In the genomic region with DNA sequence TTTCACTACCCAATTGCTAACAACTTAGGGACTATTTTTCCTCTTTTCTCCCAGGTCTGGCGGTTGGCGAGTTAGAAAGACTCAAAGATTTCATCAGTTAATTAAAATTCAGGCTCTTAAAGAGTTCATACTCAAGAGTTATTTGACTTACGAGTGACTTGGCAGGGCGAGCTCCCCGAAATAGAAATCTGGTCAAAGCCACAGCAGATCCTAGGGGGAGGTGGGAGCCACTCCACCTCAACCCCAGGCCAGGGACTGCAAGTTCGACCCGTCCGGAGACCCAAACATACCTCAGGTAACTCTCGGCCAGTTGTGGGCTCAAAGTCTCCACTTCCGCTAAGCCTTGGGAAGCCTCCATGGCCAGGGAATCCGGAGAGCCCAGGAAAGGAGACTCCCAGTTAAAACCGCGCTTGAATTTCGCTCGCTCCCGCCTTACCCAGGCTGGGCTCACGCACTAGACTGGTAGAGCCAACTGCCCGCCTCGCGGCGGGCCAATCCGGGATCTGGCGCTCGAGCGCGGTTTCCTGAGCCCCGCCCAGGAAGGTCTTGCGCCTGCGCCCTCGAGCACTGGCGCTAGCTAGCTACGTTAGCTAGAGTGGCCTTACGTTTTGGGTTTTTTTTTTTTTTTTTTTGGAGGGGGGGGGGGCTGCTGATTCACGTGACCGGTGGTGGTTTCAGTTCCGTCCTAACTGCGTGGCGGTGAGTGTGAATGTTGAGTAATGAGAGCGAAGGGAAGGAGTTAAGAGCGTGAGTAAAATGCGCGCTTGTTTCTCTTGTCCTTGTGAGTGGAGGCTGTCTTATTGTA, we compare ENCODE assay signal across 8 mouse cellular contexts. TPM values are rescaled to one million over a fixed set of nuclear protein-coding genes. Genes with fewer than 3 reads are reported as not detected.
A peak's percentile ranks its signal among the peaks of the same experiment; 100 is the strongest.
DNase-seq lines count a peak whose midpoint lies in the region; ATAC-seq and TF ChIP-seq lines count a peak whose summit lies in the region.

A gene (minus strand): TSS at position 474 of the 805 bp plus-strand sequence.

- peaks cover 3% of the 10 kb centered on the region; the same call in 1 of the 2 replicates for H3K36me3 ChIP-seq in heart, embryonic 12.5 days
- H3K36me3 ChIP-seq in kidney, postnatal 0 days (ENCODE audit: insufficient read depth, low read length): no peaks in the 10 kb centered on the region
- peaks cover 3% of the 10 kb centered on the region; the same call in 1 of the 2 replicates for H3K36me3 ChIP-seq in liver, embryonic 11.5 days (ENCODE audit: control insufficient read depth, insufficient read depth, low read length)
- H3K36me3 ChIP-seq in stomach, embryonic 14.5 days (ENCODE audit: control insufficient read depth, insufficient read depth, low read length): no peaks in the 10 kb centered on the region

- peak; percentile 88 to 90 for DNase-seq in B cell, adult 2 months
- DNase-seq in brain, adult 2 months (ENCODE audit: low read depth, low spot score): peak; percentile 96
- DNase-seq in kidney, postnatal 0 days (ENCODE audit: low spot score): peak; percentile 92
- DNase-seq in liver, embryonic 11.5 days (ENCODE audit: low spot score): peak; percentile 78
- DNase-seq in naive thymus-derived CD4-positive, alpha-beta T cell, adult 2 months (ENCODE audit: low read depth): peak; percentile 95

- H3K27ac ChIP-seq in heart, embryonic 12.5 days (ENCODE audit: poor library complexity, severe bottlenecking): peak within 1 kb of the TSS; percentile 76
- H3K27ac ChIP-seq in kidney, postnatal 0 days: peak within 1 kb of the TSS; percentile 70
- H3K27ac ChIP-seq in liver, embryonic 11.5 days (ENCODE audit: low read depth, low read length): peak within 1 kb of the TSS; percentile 79
- peak within 1 kb of the TSS; percentile 61; the same call in 1 of the 2 replicates for H3K27ac ChIP-seq in stomach, embryonic 14.5 days (ENCODE audit: low read length)

- H3K4me2 ChIP-seq in heart, embryonic 12.5 days: peak within 1 kb of the TSS; percentile 63
- peak within 1 kb of the TSS; percentile 52 for H3K4me2 ChIP-seq in kidney, postnatal 0 days (ENCODE audit: low read length)
- peak within 1 kb of the TSS; percentile 59 for H3K4me2 ChIP-seq in liver, embryonic 11.5 days
- peak within 1 kb of the TSS; percentile 33 for H3K4me2 ChIP-seq in stomach, embryonic 14.5 days (replicated peaks; ENCODE audit: low read depth, low read length)

- TF ChIP-seq CTCF in kidney, postnatal 0 days (IDR thresholded peaks at IDR 0.05; ENCODE audit: low read depth): no peak; the same call in 1 of the 2 replicates

- H3K4me3 ChIP-seq in heart, embryonic 12.5 days: peak within 1 kb of the TSS; percentile 64
- H3K4me3 ChIP-seq in kidney, postnatal 0 days (replicated peaks; ENCODE audit: low read depth, low read length): peak within 1 kb of the TSS; percentile 47
- H3K4me3 ChIP-seq in liver, embryonic 11.5 days (ENCODE audit: low read depth, low read length): peak within 1 kb of the TSS; percentile 61
- H3K4me3 ChIP-seq in stomach, embryonic 14.5 days (ENCODE audit: low read depth, low read length): peak within 1 kb of the TSS; percentile 45

- peaks cover 3% of the 10 kb centered on the region; the same call in 1 of the 2 replicates for H3K9me3 ChIP-seq in heart, embryonic 12.5 days (replicated peaks)
- H3K9me3 ChIP-seq in kidney, postnatal 0 days (replicated peaks; ENCODE audit: low read length): no peaks in the 10 kb centered on the region
- no peaks in the 10 kb centered on the region for H3K9me3 ChIP-seq in liver, embryonic 11.5 days (ENCODE audit: control insufficient read depth, low read length)
- no peaks in the 10 kb centered on the region for H3K9me3 ChIP-seq in stomach, embryonic 14.5 days (ENCODE audit: control insufficient read depth, low read depth, low read length)

- H3K4me1 ChIP-seq in heart, embryonic 12.5 days (replicated peaks): no peaks in the 10 kb centered on the region
- H3K4me1 ChIP-seq in kidney, postnatal 0 days (replicated peaks; ENCODE audit: insufficient read depth, low read length): no peaks in the 10 kb centered on the region
- H3K4me1 ChIP-seq in liver, embryonic 11.5 days (replicated peaks; ENCODE audit: control insufficient read depth, insufficient read depth, low read length): no peaks in the 10 kb centered on the region
- H3K4me1 ChIP-seq in stomach, embryonic 14.5 days (ENCODE audit: control insufficient read depth, insufficient read depth, low read length): no peaks in the 10 kb centered on the region

- no peaks in the 10 kb centered on the region for H3K27me3 ChIP-seq in heart, embryonic 12.5 days (replicated peaks)
- H3K27me3 ChIP-seq in kidney, postnatal 0 days (ENCODE audit: insufficient read depth, low read length): no peaks in the 10 kb centered on the region
- H3K27me3 ChIP-seq in liver, embryonic 11.5 days (replicated peaks; ENCODE audit: control insufficient read depth, insufficient read depth, low read length): no peaks in the 10 kb centered on the region
- no peaks in the 10 kb centered on the region for H3K27me3 ChIP-seq in stomach, embryonic 14.5 days (ENCODE audit: control insufficient read depth, insufficient read depth, low read length)

- peak; percentile 100 for ATAC-seq in erythroblast, adult 5-6 weeks (replicated peaks; ENCODE audit: low FRiP score, poor library complexity, severe bottlenecking)
- peak; percentile 98 for ATAC-seq in heart, embryonic 12.5 days (ENCODE audit: insufficient number of reproducible peaks, low FRiP score)
- ATAC-seq in kidney, postnatal 0 days (replicated peaks; ENCODE audit: low FRiP score, low read depth): peak; percentile 99
- ATAC-seq in liver, embryonic 11.5 days (replicated peaks; ENCODE audit: low FRiP score): peak; percentile 99
- ATAC-seq in stomach, embryonic 14.5 days (ENCODE audit: insufficient number of reproducible peaks, insufficient read depth, low FRiP score, low read depth): peak; percentile 99

- WGBS in heart, embryonic 12.5 days: 12% methylated on average over 42 of the region's 42 CpGs
- 17% methylated on average over 42 of the region's 42 CpGs for WGBS in kidney, postnatal 0 days
- 7% methylated on average over 42 of the region's 42 CpGs for WGBS in liver, embryonic 11.5 days
- WGBS in stomach, embryonic 14.5 days: 15% methylated on average over 34 of the region's 42 CpGs

- peak within 1 kb of the TSS; percentile 77 for H3K9ac ChIP-seq in heart, embryonic 12.5 days
- 0 out of 2 replicates have a peak within 1 kb of the TSS, but pooled peaks have one; percentile 46 for H3K9ac ChIP-seq in kidney, postnatal 0 days (ENCODE audit: low read depth, low read length)
- H3K9ac ChIP-seq in liver, embryonic 11.5 days (ENCODE audit: low read depth, low read length): peak within 1 kb of the TSS; percentile 68
- H3K9ac ChIP-seq in stomach, embryonic 14.5 days (replicated peaks; ENCODE audit: low read depth, low read length): peak within 1 kb of the TSS; percentile 53

RNA-seq across cellular contexts. Expression of the gene that starts here (rescaled TPM):
- total RNA-seq in erythroblast, adult 5-6 weeks (2015; ENCODE audit: low replicate concordance): 7.7 and 11.1 TPM in 2 replicates
- 9.9 and 13.9 TPM in 2 replicates for total RNA-seq in erythroblast, adult 5-6 weeks (2017; ENCODE audit: low replicate concordance)
- 10.9 TPM in 2 replicates for polyA plus RNA-seq in heart, embryonic 12.5 days (2016; fragmentation: Nextera tagmentation; extraction: Ambion mirVana)
- 4.2 and 5.6 TPM in 2 replicates for polyA plus RNA-seq in kidney, postnatal 0 days (2015; fragmentation: Nextera tagmentation; extraction: Ambion mirVana)
- polyA plus RNA-seq in liver, embryonic 11.5 days (2014; fragmentation: Nextera tagmentation; extraction: Ambion mirVana): 20.9 and 23.8 TPM in 2 replicates
- polyA plus RNA-seq in stomach, embryonic 14.5 days (2014; fragmentation: Nextera tagmentation; extraction: Ambion mirVana): 12.5 and 14.5 TPM in 2 replicates

Comparison
In these comparisons a context has a peak if more than half of its experiments do, and no peak if none do; other contexts are left out.
1. Peak in every context shown above with its lines: DNase-seq, ATAC-seq, H3K4me3 ChIP-seq and H3K27ac ChIP-seq.